Mouse (Mus musculus): Measurements from ENCODE around the gene Creb3l4. TPM values are rescaled to one million over a fixed set of nuclear protein-coding genes. Genes with fewer than 3 reads are reported as not detected.

Creb3l4 gene
- polyA plus RNA-seq, 1 experiment: 4.6 TPM

DNA sequence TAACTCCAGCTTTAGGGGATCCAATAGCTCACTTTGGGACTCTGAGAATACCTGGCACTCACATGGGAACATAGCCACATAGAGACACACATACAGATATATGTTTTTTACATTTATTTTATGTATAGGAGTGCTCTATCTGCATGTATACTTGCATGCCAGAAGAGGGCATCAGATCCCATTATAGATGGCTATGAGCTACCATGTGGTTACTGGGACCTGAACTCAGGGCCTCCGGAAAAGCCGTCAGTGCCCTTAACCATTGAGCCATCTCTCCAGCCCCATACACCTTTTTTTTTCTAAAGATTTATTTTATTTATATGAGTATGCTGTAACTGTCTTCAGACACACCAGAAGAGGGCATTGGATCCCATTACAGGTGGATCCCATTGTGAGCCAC is 40.8 kb upstream of the Creb3l4 start:
- Histone ChIP-seq H3K9ac (ENCODE audit: low read depth, poor library complexity, severe bottlenecking) (no peak overlapping the region), H3K9me3 (replicated peaks; ENCODE audit: control insufficient read depth, insufficient read depth, low read length, poor library complexity, severe bottlenecking) (no peaks in the 10 kb centered on the region), H3K4me1 (ENCODE audit: control insufficient read depth, insufficient read depth, low read length) (no peaks in the 10 kb centered on the region), H3K36me3 (ENCODE audit: control insufficient read depth, insufficient read depth, low read length, poor library complexity, severe bottlenecking) (peaks cover 4% of the 10 kb centered on the region; the same call in 1 of the 2 replicates), H3K4me3 (ENCODE audit: low read depth, low read length) (no peak overlapping the region), H3K27me3 (ENCODE audit: control insufficient read depth, insufficient read depth, low read length, poor library complexity, severe bottlenecking) (no peaks in the 10 kb centered on the region), H3K27ac (ENCODE audit: insufficient read depth, low read length) (no peak overlapping the region)
- TF ChIP-seq POLR2A (IDR thresholded peaks at IDR 0.05; ENCODE audit: insufficient read depth, low read length): no peak
- no peak for TF ChIP-seq CTCF (IDR thresholded peaks at IDR 0.05; ENCODE audit: low read depth, low read length)
- TF ChIP-seq EP300 (IDR thresholded peaks at IDR 0.05; ENCODE audit: insufficient read depth, low read depth, low read length): no peak

DNA sequence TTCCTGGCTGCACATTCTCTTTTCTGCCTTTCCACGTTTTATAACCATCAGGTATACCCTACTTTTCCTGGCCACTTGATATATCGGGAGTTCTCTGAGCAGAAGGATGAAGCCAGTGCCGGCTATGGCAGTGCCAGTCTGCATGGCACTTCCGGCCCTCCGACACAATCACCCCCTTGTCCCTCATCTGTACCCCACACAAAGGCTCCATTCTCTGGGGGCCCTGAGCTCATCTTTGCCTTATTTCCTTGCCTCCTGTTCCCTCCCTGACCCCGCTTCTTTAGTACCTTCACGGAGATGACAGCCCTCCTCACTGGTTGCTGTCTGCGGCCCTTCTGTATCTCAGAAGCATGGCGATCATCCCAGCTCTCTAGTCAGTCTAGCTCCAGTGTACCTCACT is 37.4 kb upstream of the Creb3l4 start:
- Histone ChIP-seq H3K27me3 (ENCODE audit: control insufficient read depth, insufficient read depth, low read length, poor library complexity, severe bottlenecking) (no peaks in the 10 kb centered on the region), H3K9me3 (replicated peaks; ENCODE audit: control insufficient read depth, insufficient read depth, low read length, poor library complexity, severe bottlenecking) (no peaks in the 10 kb centered on the region), H3K4me1 (ENCODE audit: control insufficient read depth, insufficient read depth, low read length) (no peaks in the 10 kb centered on the region), H3K4me3 (ENCODE audit: low read depth, low read length) (no peak overlapping the region), H3K27ac (ENCODE audit: insufficient read depth, low read length) (no peak overlapping the region), H3K36me3 (ENCODE audit: control insufficient read depth, insufficient read depth, low read length, poor library complexity, severe bottlenecking) (peaks cover 4% of the 10 kb centered on the region; the same call in 1 of the 2 replicates), H3K9ac (ENCODE audit: low read depth, poor library complexity, severe bottlenecking) (no peak overlapping the region)
- no peak for TF ChIP-seq CTCF (IDR thresholded peaks at IDR 0.05; ENCODE audit: low read depth, low read length)
- no peak for TF ChIP-seq EP300 (IDR thresholded peaks at IDR 0.05; ENCODE audit: insufficient read depth, low read depth, low read length)
- no peak for TF ChIP-seq POLR2A (IDR thresholded peaks at IDR 0.05; ENCODE audit: insufficient read depth, low read length)

DNA sequence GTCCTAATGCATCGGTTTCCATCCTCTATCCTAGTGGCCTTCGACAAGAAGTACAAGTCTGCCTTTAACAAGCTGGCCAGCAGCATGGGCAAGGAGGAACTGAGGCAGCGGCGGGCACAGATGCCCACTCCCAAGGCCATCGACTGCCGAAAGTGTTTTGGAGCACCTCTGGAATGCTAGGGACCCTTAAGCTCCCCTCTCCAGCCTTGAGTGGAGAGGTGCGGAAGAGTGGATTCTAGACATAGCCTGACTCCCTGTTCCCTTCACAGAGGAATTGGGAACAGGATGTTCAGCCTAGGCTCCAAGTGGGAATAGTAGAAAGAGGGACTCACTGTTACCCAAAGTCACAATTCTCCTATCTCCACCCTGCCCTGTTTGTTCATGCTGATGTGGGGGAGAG is 36.4 kb upstream of the Creb3l4 start:
- Histone ChIP-seq H3K27ac (ENCODE audit: insufficient read depth, low read length) (no peak overlapping the region), H3K4me3 (ENCODE audit: low read depth, low read length) (no peak overlapping the region), H3K4me1 (ENCODE audit: control insufficient read depth, insufficient read depth, low read length) (no peaks in the 10 kb centered on the region), H3K36me3 (ENCODE audit: control insufficient read depth, insufficient read depth, low read length, poor library complexity, severe bottlenecking) (peaks cover 4% of the 10 kb centered on the region; the same call in 1 of the 2 replicates), H3K27me3 (ENCODE audit: control insufficient read depth, insufficient read depth, low read length, poor library complexity, severe bottlenecking) (no peaks in the 10 kb centered on the region), H3K9me3 (replicated peaks; ENCODE audit: control insufficient read depth, insufficient read depth, low read length, poor library complexity, severe bottlenecking) (no peaks in the 10 kb centered on the region), H3K9ac (ENCODE audit: low read depth, poor library complexity, severe bottlenecking) (no peak overlapping the region)
- TF ChIP-seq POLR2A (IDR thresholded peaks at IDR 0.05; ENCODE audit: insufficient read depth, low read length): no peak
- TF ChIP-seq EP300 (IDR thresholded peaks at IDR 0.05; ENCODE audit: insufficient read depth, low read depth, low read length): no peak
- TF ChIP-seq CTCF (IDR thresholded peaks at IDR 0.05; ENCODE audit: low read depth, low read length): no peak

DNA sequence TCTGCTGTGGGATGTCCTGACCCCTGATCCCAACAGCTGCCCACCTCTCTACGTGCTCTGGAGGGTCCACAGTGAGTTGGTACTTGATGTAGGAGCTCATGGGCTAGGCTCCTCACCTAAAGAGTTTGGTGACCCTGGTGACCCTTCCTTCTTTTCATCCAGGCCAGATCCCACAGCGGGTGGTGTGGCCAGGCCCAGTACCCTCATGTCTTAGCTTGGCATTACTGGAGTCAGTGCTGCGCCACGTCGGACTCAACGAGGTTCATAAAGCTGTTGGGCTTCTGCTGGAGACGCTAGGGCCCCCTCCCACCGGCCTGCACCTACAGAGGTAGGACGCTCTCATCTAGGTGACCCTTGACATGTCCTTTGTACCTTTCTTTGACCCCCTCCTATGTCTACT is 35.9 kb upstream of the Creb3l4 start:
- TF ChIP-seq POLR2A (IDR thresholded peaks at IDR 0.05; ENCODE audit: insufficient read depth, low read length) (no peak), EP300 (IDR thresholded peaks at IDR 0.05; ENCODE audit: insufficient read depth, low read depth, low read length) (no peak), CTCF (IDR thresholded peaks at IDR 0.05; ENCODE audit: low read depth, low read length) (no peak)
- Histone ChIP-seq H3K4me1 (ENCODE audit: control insufficient read depth, insufficient read depth, low read length) (no peaks in the 10 kb centered on the region), H3K4me3 (ENCODE audit: low read depth, low read length) (no peak overlapping the region), H3K9ac (ENCODE audit: low read depth, poor library complexity, severe bottlenecking) (no peak overlapping the region), H3K27ac (ENCODE audit: insufficient read depth, low read length) (no peak overlapping the region), H3K27me3 (ENCODE audit: control insufficient read depth, insufficient read depth, low read length, poor library complexity, severe bottlenecking) (no peaks in the 10 kb centered on the region), H3K36me3 (ENCODE audit: control insufficient read depth, insufficient read depth, low read length, poor library complexity, severe bottlenecking) (peaks cover 4% of the 10 kb centered on the region; the same call in 1 of the 2 replicates), H3K9me3 (replicated peaks; ENCODE audit: control insufficient read depth, insufficient read depth, low read length, poor library complexity, severe bottlenecking) (no peaks in the 10 kb centered on the region)

DNA sequence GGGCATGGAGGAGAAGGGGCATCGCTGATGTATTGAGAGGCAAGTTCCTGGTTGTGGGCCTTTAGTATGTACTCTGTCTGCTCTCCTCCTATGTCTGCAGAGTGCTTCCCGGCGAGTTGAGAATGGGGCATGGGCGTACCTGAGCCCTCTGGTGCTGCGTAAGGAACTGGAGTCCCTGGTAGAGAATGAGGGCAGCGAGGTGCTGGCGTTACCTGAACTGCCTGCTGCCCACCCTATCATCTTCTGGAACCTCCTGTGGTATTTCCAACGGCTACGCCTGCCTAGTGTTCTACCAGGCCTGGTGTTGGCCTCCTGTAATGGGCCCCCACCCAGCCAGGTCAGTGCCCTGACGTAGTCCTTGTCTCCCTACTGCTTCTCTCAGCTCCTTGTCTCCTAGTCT is 34.9 kb upstream of the Creb3l4 start:
- no peak overlapping the region for H3K4me3 ChIP-seq (ENCODE audit: low read depth, low read length)
- no peak overlapping the region for H3K9ac ChIP-seq (ENCODE audit: low read depth, poor library complexity, severe bottlenecking)
- no peak overlapping the region for H3K27ac ChIP-seq (ENCODE audit: insufficient read depth, low read length)
- H3K4me1 ChIP-seq (ENCODE audit: control insufficient read depth, insufficient read depth, low read length): no peaks in the 10 kb centered on the region
- TF ChIP-seq POLR2A (IDR thresholded peaks at IDR 0.05; ENCODE audit: insufficient read depth, low read length): no peak
- no peak for TF ChIP-seq EP300 (IDR thresholded peaks at IDR 0.05; ENCODE audit: insufficient read depth, low read depth, low read length)
- TF ChIP-seq CTCF (IDR thresholded peaks at IDR 0.05; ENCODE audit: low read depth, low read length): no peak
- H3K27me3 ChIP-seq (ENCODE audit: control insufficient read depth, insufficient read depth, low read length, poor library complexity, severe bottlenecking): no peaks in the 10 kb centered on the region
- no peaks in the 10 kb centered on the region for H3K9me3 ChIP-seq (replicated peaks; ENCODE audit: control insufficient read depth, insufficient read depth, low read length, poor library complexity, severe bottlenecking)
- peaks cover 4% of the 10 kb centered on the region; the same call in 1 of the 2 replicates for H3K36me3 ChIP-seq (ENCODE audit: control insufficient read depth, insufficient read depth, low read length, poor library complexity, severe bottlenecking)

DNA sequence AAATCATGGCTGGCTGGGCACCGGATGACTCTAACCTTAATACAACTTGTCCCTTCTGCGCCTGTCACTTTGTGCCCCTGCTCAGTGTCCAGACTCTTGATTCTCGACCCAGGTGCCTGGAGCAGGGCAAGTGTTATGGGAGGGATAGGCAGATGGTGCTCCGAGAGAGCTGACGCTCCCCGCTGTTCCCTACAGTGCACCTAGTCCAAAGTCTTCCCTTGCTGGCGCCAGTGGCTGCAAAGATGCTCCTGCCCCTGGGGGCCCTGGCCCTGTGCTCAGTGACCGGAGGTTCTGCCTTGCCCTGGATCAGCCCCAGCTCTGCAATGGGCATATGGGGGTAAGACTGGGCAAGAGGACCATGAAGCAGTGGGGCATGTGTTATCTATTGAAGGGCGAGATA is 34.5 kb upstream of the Creb3l4 start:
- H3K36me3 ChIP-seq (ENCODE audit: control insufficient read depth, insufficient read depth, low read length, poor library complexity, severe bottlenecking): peaks cover 4% of the 10 kb centered on the region; the same call in 1 of the 2 replicates
- TF ChIP-seq POLR2A (IDR thresholded peaks at IDR 0.05; ENCODE audit: insufficient read depth, low read length) (no peak), CTCF (IDR thresholded peaks at IDR 0.05; ENCODE audit: low read depth, low read length) (no peak), EP300 (IDR thresholded peaks at IDR 0.05; ENCODE audit: insufficient read depth, low read depth, low read length) (no peak)
- no peak overlapping the region for H3K27ac ChIP-seq (ENCODE audit: insufficient read depth, low read length)
- H3K9me3 ChIP-seq (replicated peaks; ENCODE audit: control insufficient read depth, insufficient read depth, low read length, poor library complexity, severe bottlenecking): no peaks in the 10 kb centered on the region
- no peaks in the 10 kb centered on the region for H3K27me3 ChIP-seq (ENCODE audit: control insufficient read depth, insufficient read depth, low read length, poor library complexity, severe bottlenecking)
- no peak overlapping the region for H3K9ac ChIP-seq (ENCODE audit: low read depth, poor library complexity, severe bottlenecking)
- H3K4me1 ChIP-seq (ENCODE audit: control insufficient read depth, insufficient read depth, low read length): no peaks in the 10 kb centered on the region
- no peak overlapping the region for H3K4me3 ChIP-seq (ENCODE audit: low read depth, low read length)
